Mouse (Mus musculus) colon, adult 2 months (tissue): ENCODE measurements around the gene Glp1r. TPM values are rescaled to one million over a fixed set of nuclear protein-coding genes. Genes with fewer than 3 reads are reported as not detected.

Source experiments
- polyA plus RNA-seq: library from polyadenylated mRNA; depleted of rRNA; stranded (reverse); fragments of >200 nt; gene quantifications from 2 replicates; pipeline ENCODE4 v1.2.3, GENCODE M21; 2012; rRNA removed

Gene Glp1r
- polyA plus RNA-seq = 0.29 and 0.31 TPM in 2 replicates

DNA sequence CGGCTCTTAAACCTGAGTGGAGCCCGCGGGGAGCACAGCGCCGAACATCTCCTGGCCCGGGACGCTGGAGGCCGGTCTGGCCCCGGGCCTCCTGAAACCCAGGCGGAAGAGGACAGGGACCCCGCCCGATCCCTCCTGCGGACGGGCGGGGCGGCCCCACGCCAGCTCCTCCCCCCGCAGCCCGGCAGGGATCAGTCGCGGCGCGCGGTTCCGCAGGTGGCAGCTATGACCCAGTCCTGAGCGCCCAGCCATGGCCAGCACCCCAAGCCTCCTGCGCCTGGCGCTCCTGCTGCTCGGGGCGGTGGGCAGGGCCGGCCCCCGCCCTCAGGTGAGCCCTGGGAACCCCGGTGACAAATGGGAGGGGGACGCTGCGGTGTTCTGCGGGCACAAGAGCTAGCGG is at the start of gene Glp1r:
Glp1r (plus strand) TSS at position 191 of the 400 bp plus-strand sequence.

DNA sequence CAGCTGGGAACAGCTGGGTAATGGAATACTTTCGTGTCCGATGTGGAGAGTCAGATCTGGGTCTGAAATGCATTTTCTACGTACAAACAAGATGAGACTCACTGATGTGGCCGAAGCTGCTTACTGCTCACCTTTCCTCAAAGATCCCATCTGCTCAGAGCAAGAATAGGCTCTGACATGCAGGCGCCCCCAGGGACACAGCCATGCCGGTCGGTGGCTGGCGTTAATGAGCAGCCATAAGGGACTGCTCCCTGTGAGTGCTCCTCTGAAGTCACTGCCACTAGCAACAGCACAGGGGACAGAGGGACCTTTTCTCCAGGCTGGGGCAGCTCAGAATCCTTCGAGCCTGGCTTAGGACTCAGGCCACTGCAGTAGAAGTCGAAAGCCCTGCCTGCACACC is 52.7 kb downstream of the Glp1r start, which contains the start of gene Umodl1:
Umodl1 (plus strand) TSS at position 301 of the 400 bp plus-strand sequence.

Other genes starting within 250 kb of the Glp1r start
- gene Umodl1, start 52.8 kb downstream of the Glp1r start, polyA plus RNA-seq = not detected in 2 replicates
- gene Abcg1, start 155.9 kb downstream of the Glp1r start, polyA plus RNA-seq = 5.5 and 5.8 TPM in 2 replicates
- gene Tff3, start 227.8 kb downstream of the Glp1r start, polyA plus RNA-seq = 6,008 and 6,282 TPM in 2 replicates
- 2.7 and 112 TPM in 2 replicates for gene Tff2, start 242.5 kb downstream of the Glp1r start, polyA plus RNA-seq